Mouse (Mus musculus) heart, embryonic 16.5 days (tissue): ENCODE data around the gene Gm20481. TPM values are rescaled to one million over a fixed set of nuclear protein-coding genes. Genes with fewer than 3 reads are reported as not detected.
A peak's percentile ranks its signal among the peaks of the same experiment; 100 is the strongest.
"Not testable (repeated sequence)": the region's sequence is repeated elsewhere in the genome, so short reads cannot be mapped to it uniquely, and the experiment has no call there.

Experiments
- ATAC-seq: fragments of 200-750 bp; cut with Nextera tagmentation; replicated peaks from 2 replicates; pipeline ENCODE4 v1.8.0; 2017; ENCODE audit warnings: moderate number of reproducible peaks; ENCODE audit not compliant: insufficient read depth, low FRiP score; ENCODE audit errors: extremely low read depth
- H3K27ac ChIP-seq: fragments of 300-500 bp; sonication (generic); 2 replicates; pipeline ENCODE4 v1.5.1; 2014; ENCODE audit warnings: mild to moderate bottlenecking, low read length, control low read depth, moderate library complexity
- H3K27me3 ChIP-seq: fragments of 300-500 bp; sonication (generic); 2 replicates; pipeline ENCODE4 v1.6.1; 2014; ENCODE audit warnings: low read length, mixed read lengths; ENCODE audit not compliant: control insufficient read depth, insufficient read depth
- H3K36me3 ChIP-seq: fragments of 300-500 bp; sonication (generic); 2 replicates; pipeline ENCODE4 v1.6.1; 2014; ENCODE audit not compliant: control insufficient read depth, insufficient read depth
- H3K4me1 ChIP-seq: fragments of 300-500 bp; sonication (generic); 2 replicates; pipeline ENCODE4 v1.6.1; 2014; ENCODE audit warnings: low read length, mixed read lengths; ENCODE audit not compliant: control insufficient read depth, insufficient read depth
- H3K4me2 ChIP-seq: fragments of 300-500 bp; sonication (generic); 2 replicates; pipeline ENCODE4 v1.6.1; 2014; ENCODE audit warnings: low read depth, mild to moderate bottlenecking, control low read depth, low read length
- H3K4me3 ChIP-seq: fragments of 300-500 bp; sonication (generic); 2 replicates; pipeline ENCODE4 v1.5.1; 2014; ENCODE audit warnings: mild to moderate bottlenecking, control low read depth, low read length
- H3K9ac ChIP-seq: fragments of 300-500 bp; sonication (generic); 2 replicates; pipeline ENCODE4 v1.6.1; 2014; ENCODE audit warnings: low read length, control low read depth
- H3K9me3 ChIP-seq: fragments of 300-500 bp; sonication (generic); replicated peaks from 2 replicates; pipeline ENCODE4 v1.6.1; 2016; ENCODE audit warnings: low read length; ENCODE audit not compliant: control insufficient read depth
- WGBS: fragments of 180-500 bp; shearing (Covaris S2); extraction: QIAGEN DNeasy Blood & Tissue Kit; methylation state at CpG from one replicate; pipeline ENCODE4 v1.1.7; 2014; 5-methylcytosine and 5-hydroxymethylcytosine counted together
- polyA plus RNA-seq: library from polyadenylated mRNA; unstranded; fragments of >200 nt; fragmentation: Nextera tagmentation; extraction: Ambion mirVana; gene quantifications from 2 replicates; pipeline ENCODE4 v1.2.1, GENCODE M21; 2015

Gene Gm20481
- polyA plus RNA-seq, 1 experiment from 2014 or later: not detected

DNA sequence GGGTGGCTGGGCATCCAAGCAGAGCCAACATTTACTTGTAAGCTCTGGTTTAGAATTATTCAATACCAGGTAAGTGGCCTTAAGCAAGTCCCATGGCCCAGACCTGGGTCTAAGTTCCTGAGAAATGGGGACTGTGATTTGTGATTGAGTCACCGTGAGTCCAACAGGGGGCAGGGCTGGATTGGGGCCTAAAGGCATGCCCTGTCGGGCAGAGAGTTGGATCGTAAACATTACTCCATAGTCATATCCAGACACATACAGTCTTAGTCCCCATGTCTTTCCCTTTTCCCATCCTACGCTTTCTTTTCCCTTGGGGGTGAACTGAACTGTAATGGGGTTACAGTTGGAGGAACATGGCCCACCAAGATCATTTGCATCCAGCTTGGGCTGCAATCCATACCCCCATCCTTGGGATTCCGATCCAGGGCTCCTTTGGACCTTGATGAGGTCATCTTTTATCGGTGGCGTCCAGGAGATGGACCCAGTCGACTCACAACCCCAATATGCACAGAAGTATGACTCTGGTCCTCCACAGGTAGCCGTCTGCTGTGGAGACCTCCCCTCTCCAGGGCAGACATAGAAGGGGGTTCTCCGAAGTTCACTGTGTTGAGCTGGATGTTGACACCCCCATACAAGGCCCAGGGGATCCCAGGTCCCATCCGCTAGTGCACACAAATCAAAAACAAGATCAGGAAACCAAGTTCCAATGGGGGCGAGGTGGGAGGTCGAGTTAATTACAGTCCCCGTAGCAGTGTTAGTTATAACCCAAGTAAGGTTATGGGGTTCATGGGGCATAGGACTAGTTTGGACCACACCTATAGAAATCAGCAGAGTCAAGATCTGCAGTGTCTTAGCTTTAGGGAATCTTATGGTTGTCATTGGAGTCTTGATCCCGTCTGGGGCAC lies 29.1 kb downstream of the Gm20481 start:
- Histone ChIP-seq H3K4me2 (peak overlapping the region; percentile 99), H3K36me3 (peaks cover 11% of the 10 kb centered on the region), H3K27me3 (no peaks in the 10 kb centered on the region), H3K4me1 (peaks cover 38% of the 10 kb centered on the region), H3K4me3 (peak overlapping the region; percentile 55), H3K27ac (peak overlapping the region; percentile 74), H3K9me3 (no peaks in the 10 kb centered on the region), H3K9ac (peak overlapping the region; percentile 73)
- no peak for ATAC-seq
- 92% methylated on average over 15 of the region's 15 CpGs for WGBS

DNA sequence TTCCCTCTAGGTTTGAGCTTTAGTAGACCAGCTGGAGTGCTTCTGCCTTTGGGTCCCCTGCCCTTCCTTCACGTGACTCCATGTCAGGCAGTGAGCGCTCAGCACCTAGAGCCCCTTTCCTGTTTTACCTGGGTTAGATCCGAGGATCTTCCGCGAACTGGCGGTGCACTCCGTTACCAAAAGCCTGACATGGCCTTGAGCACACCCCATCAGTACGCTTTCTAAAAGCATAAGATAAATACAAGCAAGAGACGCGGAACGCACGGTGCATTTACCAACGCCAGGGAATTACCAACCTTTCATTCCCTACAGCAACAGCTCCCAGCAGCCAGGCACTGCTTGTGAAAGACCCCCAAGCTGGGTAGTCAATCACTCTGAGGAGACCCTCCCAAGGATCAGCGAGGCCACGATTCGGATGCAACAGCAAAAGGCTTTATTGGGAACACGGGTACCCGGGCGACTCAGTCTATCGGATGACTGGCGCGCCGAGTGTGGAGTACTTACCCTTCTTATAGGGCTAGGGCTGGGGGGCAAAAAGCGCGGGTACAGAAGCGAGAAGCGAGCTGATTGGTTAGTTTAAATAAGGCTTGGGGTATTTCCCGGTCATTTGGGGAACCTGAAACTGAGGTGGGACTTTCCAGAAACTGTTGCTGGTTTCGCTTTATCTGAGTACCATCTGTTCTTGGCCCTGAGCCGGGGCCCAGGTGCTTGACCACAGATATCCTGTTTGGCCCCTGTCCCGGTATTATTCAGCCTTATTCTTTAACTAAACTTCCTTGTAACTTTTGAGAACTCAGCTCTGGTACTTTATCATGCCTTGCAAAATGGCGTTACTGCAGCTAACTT lies 30.4 kb downstream of the Gm20481 start:
- H3K9ac ChIP-seq: peak overlapping the region; percentile 96
- ATAC-seq, H3K27me3 ChIP-seq, H3K9me3 ChIP-seq: not testable (repeated sequence)
- peak overlapping the region; percentile 98 for H3K27ac ChIP-seq
- 16% methylated on average over 29 of the region's 32 CpGs for WGBS
- H3K4me3 ChIP-seq: peak overlapping the region; percentile 90
- peaks cover 20% of the 10 kb centered on the region for H3K36me3 ChIP-seq
- H3K4me2 ChIP-seq: peak overlapping the region; percentile 99
- peaks cover 38% of the 10 kb centered on the region for H3K4me1 ChIP-seq

DNA sequence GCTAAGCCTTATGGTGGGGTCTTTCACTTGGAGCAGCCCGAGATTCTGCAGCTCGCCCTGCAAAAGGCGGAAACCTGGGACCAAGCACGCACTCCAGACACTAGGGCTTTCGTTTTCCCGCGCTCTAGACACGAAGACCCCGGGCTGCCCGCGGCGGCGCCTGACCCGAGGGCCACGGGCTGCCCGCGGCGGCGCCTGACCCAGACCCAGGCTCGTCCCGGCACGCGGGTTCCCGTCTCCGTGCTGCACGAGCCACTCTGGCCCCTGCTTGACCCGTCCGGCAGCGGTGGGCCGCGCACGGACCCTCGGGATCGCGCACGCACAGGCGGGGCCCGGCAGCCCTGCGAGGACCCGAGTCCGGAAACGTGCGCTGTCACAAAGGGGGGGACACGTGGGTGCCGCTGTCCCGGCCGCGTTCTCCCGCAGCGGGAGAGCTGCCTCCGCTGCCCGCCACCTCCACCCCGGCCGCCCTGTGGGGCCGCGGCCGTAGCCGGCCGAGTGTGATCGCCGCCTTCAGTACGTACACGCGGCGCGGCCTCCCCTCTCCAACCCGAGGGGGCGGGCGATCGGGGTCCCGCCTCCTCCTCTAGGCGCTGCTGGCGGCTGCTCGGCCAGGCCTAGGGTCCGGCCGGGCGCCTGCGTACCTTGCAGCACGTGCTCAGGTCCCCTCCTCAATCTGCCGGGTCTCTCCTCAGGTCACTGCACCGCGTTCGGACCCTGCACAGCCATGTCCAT lies 31.2 kb downstream of the Gm20481 start, which contains the start of gene Vars:
Gene Vars, plus strand, starts transcription at position 271 of the 735 bp plus-strand sequence.
- H3K36me3 ChIP-seq: peaks cover 27% of the 10 kb centered on the region
- WGBS: 0% methylated on average over 73 of the region's 83 CpGs
- peak within 1 kb of the TSS; percentile 99 for H3K4me2 ChIP-seq
- peak within 1 kb of the TSS; percentile 90 for H3K4me3 ChIP-seq
- ATAC-seq: peak; percentile 89
- peak within 1 kb of the TSS; percentile 96 for H3K9ac ChIP-seq
- H3K4me1 ChIP-seq: peaks cover 38% of the 10 kb centered on the region
- H3K27ac ChIP-seq: peak within 1 kb of the TSS; percentile 98
- no peaks in the 10 kb centered on the region for H3K27me3 ChIP-seq
- no peaks in the 10 kb centered on the region for H3K9me3 ChIP-seq

DNA sequence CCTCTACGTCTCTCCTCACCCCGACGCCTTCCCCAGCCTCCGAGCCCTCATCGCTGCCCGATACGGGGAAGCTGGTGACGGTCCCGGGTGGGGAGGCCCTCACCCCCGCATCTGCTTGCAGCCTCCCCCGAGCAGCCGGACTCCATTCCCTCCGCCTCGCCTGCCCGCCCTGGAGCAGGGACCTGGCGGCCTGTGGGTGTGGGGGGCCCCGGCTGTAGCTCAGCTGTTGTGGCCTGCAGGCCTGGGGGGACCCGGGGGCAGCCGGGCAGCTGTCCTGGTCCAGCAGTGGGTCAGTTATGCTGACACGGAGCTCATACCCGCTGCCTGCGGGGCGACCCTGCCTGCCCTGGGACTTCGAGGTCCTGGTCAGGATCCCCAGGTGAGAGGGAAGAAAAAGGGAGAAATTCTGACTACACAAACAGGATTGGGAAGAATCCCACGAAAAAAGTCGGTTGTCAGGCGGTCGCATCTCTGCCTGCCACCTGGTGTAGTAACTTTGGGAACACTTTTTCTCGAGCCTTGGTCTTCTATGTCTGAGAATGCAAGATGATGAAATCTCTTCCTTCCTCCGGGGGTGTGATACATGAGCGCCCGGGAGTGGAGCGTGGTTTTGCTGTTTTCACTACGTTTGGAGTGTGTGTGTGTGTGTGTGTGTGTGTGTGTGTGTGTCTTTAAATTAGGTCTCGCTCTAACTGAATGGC lies 31.9 kb downstream of the Gm20481 start:
- peaks cover 38% of the 10 kb centered on the region for H3K4me1 ChIP-seq
- H3K27ac ChIP-seq: peak overlapping the region; percentile 98

DNA sequence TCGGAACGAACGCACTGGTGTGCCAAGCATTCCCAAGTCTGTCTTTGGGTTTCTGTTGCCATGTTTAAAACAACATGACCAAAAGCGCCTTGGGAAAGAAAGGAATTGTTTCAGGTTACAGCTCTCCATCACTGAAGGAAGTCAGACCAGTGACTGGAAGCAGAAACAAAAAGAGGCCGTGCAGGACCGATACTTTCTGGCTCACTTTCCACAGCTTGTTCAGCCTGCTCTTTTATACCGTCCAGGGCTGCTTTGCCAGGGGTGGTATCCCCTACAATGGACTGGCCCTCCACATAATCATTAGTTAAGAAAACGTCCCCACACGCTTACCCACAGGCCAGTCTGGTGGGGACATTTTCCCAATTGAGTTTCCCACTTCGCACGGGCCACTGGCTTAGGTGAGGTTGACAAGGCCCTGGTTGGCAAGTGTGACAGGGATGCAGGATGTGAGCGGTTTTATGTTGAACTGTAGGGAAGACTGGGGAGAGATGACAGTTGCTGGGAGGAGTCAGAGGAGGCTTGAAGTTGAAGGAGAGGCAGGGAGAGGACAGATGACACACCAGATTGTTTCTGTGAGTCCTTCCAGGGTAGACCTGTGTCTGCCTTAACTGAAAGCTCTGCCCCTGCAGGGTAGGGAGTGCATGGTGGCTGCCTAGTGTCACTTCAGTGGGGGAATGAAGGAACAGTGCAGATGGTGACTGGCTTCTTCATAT lies 32.6 kb downstream of the Gm20481 start:
- peak overlapping the region; percentile 90 for H3K4me3 ChIP-seq
- ATAC-seq: no peak
- H3K4me2 ChIP-seq: peak overlapping the region; percentile 99
- no peaks in the 10 kb centered on the region for H3K27me3 ChIP-seq
- H3K36me3 ChIP-seq: peaks cover 36% of the 10 kb centered on the region
- H3K4me1 ChIP-seq: peaks cover 38% of the 10 kb centered on the region
- H3K27ac ChIP-seq: peak overlapping the region; percentile 98
- no peaks in the 10 kb centered on the region for H3K9me3 ChIP-seq
- H3K9ac ChIP-seq: peak overlapping the region; percentile 96
- 6% methylated on average over 12 of the region's 12 CpGs for WGBS

More for the DNA sequence above, 31.9 kb downstream of the Gm20481 start:
- no peak for ATAC-seq
- Histone ChIP-seq H3K9me3 (no peaks in the 10 kb centered on the region), H3K9ac (peak overlapping the region; percentile 96), H3K36me3 (peaks cover 30% of the 10 kb centered on the region), H3K27me3 (no peaks in the 10 kb centered on the region), H3K4me2 (peak overlapping the region; percentile 99), H3K4me3 (peak overlapping the region; percentile 90)
- WGBS: under 1% methylated on average over 35 of the region's 35 CpGs

DNA sequence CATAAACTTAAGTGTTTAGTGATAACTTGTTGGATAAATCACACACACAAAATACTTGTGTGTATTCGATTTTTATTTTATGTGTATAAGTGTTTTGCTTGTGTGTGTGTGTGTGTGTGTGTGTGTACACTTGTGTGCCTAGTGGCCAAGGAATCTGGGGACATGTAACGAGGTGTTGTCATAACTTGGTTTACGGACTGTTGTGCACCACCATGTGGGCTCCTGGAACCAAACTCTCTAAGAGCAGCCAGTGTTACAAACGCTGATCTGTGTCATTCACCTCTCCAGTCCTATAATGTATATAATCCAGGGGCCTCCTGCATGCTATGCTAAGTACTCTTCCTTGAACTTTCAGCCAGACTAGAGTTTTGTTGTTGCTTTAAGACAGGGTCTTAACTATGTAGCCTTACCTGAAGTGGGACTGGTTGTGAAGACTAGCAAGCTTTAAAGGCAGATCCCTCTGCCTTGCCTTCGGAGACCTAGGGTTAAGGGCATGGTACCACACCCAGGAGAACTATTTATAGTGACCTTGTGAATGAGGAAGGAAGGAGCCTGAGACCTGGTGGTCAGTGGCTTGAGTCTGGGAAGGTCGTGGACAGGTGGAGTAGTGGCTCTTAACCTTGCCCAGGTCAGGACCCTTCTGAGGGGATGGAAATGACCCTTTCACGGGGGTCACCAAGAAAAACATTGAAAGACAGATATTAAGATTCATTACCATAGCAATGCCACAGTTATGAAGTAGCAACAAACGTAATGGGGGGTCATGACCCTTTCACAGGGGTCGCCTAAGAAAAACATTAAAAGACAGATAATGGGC lies 33.5 kb downstream of the Gm20481 start:
- peak overlapping the region; percentile 99; the same call in 1 of the 2 replicates for H3K4me2 ChIP-seq
- no peak overlapping the region for H3K27ac ChIP-seq
- 0 out of 2 replicates have a peak overlapping the region, but pooled peaks have one; percentile 8 for H3K9ac ChIP-seq
- 61% methylated on average over 9 of the region's 9 CpGs for WGBS
- no peaks in the 10 kb centered on the region for H3K27me3 ChIP-seq
- no peak for ATAC-seq
- H3K9me3 ChIP-seq: no peaks in the 10 kb centered on the region
- peaks cover 35% of the 10 kb centered on the region for H3K36me3 ChIP-seq
- H3K4me1 ChIP-seq: peaks cover 35% of the 10 kb centered on the region
- H3K4me3 ChIP-seq: no peak overlapping the region

DNA sequence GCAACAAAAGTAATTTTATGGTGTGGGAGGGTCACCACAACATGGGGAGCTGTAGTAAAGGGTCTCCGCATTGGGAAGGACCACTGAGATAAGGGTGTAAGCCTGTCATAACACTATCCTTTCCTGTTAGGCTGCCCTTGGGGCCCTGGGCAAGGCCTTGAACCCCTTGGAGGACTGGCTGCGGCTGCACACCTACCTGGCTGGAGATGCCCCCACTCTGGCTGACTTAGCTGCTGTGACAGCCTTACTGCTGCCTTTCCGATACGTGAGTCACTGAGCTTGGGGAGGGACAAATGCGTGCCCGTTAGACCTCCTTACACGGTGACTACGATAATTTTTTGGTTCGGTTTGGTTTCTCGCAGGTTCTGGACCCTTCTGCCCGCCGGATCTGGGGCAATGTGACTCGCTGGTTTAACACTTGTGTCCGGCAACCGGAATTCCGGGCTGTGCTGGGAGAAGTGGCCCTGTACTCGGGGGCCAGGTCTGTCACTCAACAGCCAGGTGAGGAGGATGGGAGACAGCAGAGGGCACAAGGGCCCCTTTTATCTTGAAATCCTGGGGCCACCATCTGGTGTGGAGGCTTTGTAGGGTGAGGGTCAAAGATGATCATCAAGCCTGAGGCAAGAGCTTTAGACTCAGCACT lies 34.5 kb downstream of the Gm20481 start:
- H3K4me3 ChIP-seq: no peak overlapping the region
- no peaks in the 10 kb centered on the region for H3K27me3 ChIP-seq
- ATAC-seq: no peak
- H3K9me3 ChIP-seq: no peaks in the 10 kb centered on the region
- WGBS: 92% methylated on average over 17 of the region's 17 CpGs
- no peak overlapping the region for H3K4me2 ChIP-seq
- peaks cover 28% of the 10 kb centered on the region for H3K36me3 ChIP-seq
- peaks cover 28% of the 10 kb centered on the region for H3K4me1 ChIP-seq
- H3K9ac ChIP-seq: no peak overlapping the region
- H3K27ac ChIP-seq: no peak overlapping the region
